Mouse (Mus musculus) limb, embryonic 15.5 days (tissue): ENCODE results near the gene Olfr1393. TPM values are rescaled to one million over a fixed set of nuclear protein-coding genes. Genes with fewer than 3 reads are reported as not detected.

Experiments
- ATAC-seq: fragments of 200-750 bp; cut with Nextera tagmentation; 2 replicates; pipeline ENCODE4 v1.8.0; 2017; ENCODE audit warnings: low read depth, moderate TSS enrichment; ENCODE audit not compliant: insufficient number of reproducible peaks, low FRiP score, low TSS enrichment
- H3K27ac ChIP-seq: fragments of 300-500 bp; sonication (generic); 2 replicates; pipeline ENCODE4 v1.5.1; 2015; ENCODE audit warnings: moderate library complexity, mild to moderate bottlenecking, inconsistent platforms
- H3K27me3 ChIP-seq: fragments of 300-500 bp; sonication (generic); 2 replicates; pipeline ENCODE4 v1.6.1; 2015; ENCODE audit warnings: inconsistent platforms
- H3K36me3 ChIP-seq: fragments of 300-500 bp; sonication (generic); 2 replicates; pipeline ENCODE4 v1.6.1; 2015; ENCODE audit warnings: inconsistent platforms
- H3K4me1 ChIP-seq: fragments of 300-500 bp; sonication (generic); 2 replicates; pipeline ENCODE4 v1.6.1; 2015; ENCODE audit warnings: inconsistent platforms
- H3K4me2 ChIP-seq: fragments of 300-500 bp; sonication (generic); 2 replicates; pipeline ENCODE4 v1.6.1; 2015; ENCODE audit warnings: mild to moderate bottlenecking, inconsistent platforms
- H3K4me3 ChIP-seq: fragments of 300-500 bp; sonication (generic); 2 replicates; pipeline ENCODE4 v1.5.1; 2015; ENCODE audit warnings: mild to moderate bottlenecking, inconsistent platforms
- H3K9ac ChIP-seq: fragments of 300-500 bp; sonication (generic); 2 replicates; pipeline ENCODE4 v1.6.1; 2015; ENCODE audit warnings: inconsistent platforms
- H3K9me3 ChIP-seq: fragments of 300-500 bp; sonication (generic); 2 replicates; pipeline ENCODE4 v1.6.1; 2016; ENCODE audit warnings: inconsistent platforms
- WGBS: fragments of 180-500 bp; shearing (Covaris S2); methylation state at CpG from one replicate; pipeline ENCODE4 v1.1.7; 2015; 5-methylcytosine and 5-hydroxymethylcytosine counted together
- polyA plus RNA-seq: library from polyadenylated mRNA; unstranded; fragments of >200 nt; fragmentation: Nextera tagmentation; extraction: Ambion mirVana; gene quantifications from 2 replicates; pipeline ENCODE4 v1.2.1, GENCODE M21; 2015

The Olfr1393 gene
- polyA plus RNA-seq, 1 experiment from 2014 or later = not detected

- 34% methylated on average over 12 of the region's 12 CpGs for WGBS
- H3K4me1 ChIP-seq = peaks cover 49% of the 10 kb centered on the region
- no peaks in the 10 kb centered on the region for H3K27me3 ChIP-seq
- H3K27ac ChIP-seq = peak overlapping the region; percentile 96
- no peak for ATAC-seq
- H3K4me3 ChIP-seq = peak overlapping the region; percentile 58
- H3K9ac ChIP-seq = no peak overlapping the region
- no peaks in the 10 kb centered on the region for H3K9me3 ChIP-seq
- H3K36me3 ChIP-seq = no peaks in the 10 kb centered on the region
- peak overlapping the region; percentile 67 for H3K4me2 ChIP-seq
Measured at GRCm38 (mm10) chr11:49245634-49246415, 32.3 kb upstream of the Olfr1393 start.

GRCm38 (mm10) chr11:49246523-49246922, 31.6 kb upstream of the Olfr1393 start:
- Histone ChIP-seq H3K4me1 (peaks cover 56% of the 10 kb centered on the region), H3K9me3 (no peaks in the 10 kb centered on the region), H3K27me3 (no peaks in the 10 kb centered on the region), H3K9ac (no peak overlapping the region), H3K4me3 (no peak overlapping the region), H3K27ac (0 out of 2 replicates have a peak overlapping the region, but pooled peaks have one; percentile 96), H3K36me3 (no peaks in the 10 kb centered on the region), H3K4me2 (no peak overlapping the region)
- ATAC-seq = no peak
- 79% methylated on average over 4 of the region's 4 CpGs for WGBS

GRCm38 (mm10) chr11:49247255-49247654, 30.8 kb upstream of the Olfr1393 start:
- no peak overlapping the region for H3K9ac ChIP-seq
- no peak overlapping the region for H3K4me3 ChIP-seq
- ATAC-seq = no peak
- 23% methylated on average over 2 of the region's 2 CpGs for WGBS
- H3K27me3 ChIP-seq = no peaks in the 10 kb centered on the region
- peak overlapping the region; percentile 18; the same call in 1 of the 2 replicates for H3K27ac ChIP-seq
- H3K4me2 ChIP-seq = no peak overlapping the region
- H3K4me1 ChIP-seq = peaks cover 64% of the 10 kb centered on the region
- no peaks in the 10 kb centered on the region for H3K9me3 ChIP-seq
- H3K36me3 ChIP-seq = peaks cover 5% of the 10 kb centered on the region; the same call in 1 of the 2 replicates

GRCm38 (mm10) chr11:49248226-49248973, 29.7 kb upstream of the Olfr1393 start:
- Histone ChIP-seq H3K4me2 (no peak overlapping the region), H3K27me3 (no peaks in the 10 kb centered on the region), H3K9ac (no peak overlapping the region), H3K36me3 (peaks cover 12% of the 10 kb centered on the region), H3K4me1 (peaks cover 58% of the 10 kb centered on the region), H3K4me3 (no peak overlapping the region), H3K27ac (peak overlapping the region; percentile 97), H3K9me3 (no peaks in the 10 kb centered on the region)
- 67% methylated on average over 6 of the region's 6 CpGs for WGBS
- no peak for ATAC-seq

DNA sequence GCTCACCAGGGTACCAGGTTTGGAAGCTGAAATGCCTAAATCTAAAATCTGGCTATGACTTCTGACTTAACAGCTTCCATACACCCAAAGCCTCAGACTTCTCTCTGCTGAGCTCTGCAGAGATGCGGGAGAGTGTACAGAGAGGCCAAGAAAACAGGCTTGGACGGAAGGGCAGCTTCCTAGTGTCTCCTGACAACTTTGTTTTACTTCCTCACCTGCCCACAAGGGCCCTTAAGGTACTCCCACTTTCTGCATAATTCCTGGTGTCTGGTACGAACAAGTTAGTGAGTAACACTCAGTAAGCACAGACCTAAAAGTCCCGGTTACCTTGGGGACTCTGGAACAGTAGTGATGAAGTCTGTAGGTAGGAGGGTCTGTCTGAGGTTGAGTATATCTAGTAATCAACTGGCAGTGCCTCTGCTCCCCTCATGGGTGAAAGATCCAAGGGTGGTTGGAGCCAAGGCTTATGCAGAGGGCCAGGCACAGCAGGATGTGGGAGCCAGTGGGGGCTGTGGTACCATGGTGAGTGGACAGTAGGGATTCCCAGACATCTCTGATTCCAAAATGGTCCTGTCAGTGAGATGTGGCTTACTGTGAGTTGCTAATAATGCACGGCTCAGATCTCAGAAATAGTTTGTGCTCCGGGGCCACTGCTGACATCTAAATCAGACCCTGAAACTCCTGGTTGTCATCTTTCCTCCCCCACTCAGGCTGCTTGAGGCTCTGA, 29.0 kb upstream of the Olfr1393 start:
- H3K4me1 ChIP-seq = peaks cover 58% of the 10 kb centered on the region
- H3K9me3 ChIP-seq = no peaks in the 10 kb centered on the region
- H3K36me3 ChIP-seq = peaks cover 20% of the 10 kb centered on the region
- H3K4me2 ChIP-seq = peak overlapping the region; percentile 60
- no peak overlapping the region for H3K9ac ChIP-seq
- 68% methylated on average over 6 of the region's 6 CpGs for WGBS
- ATAC-seq = no peak
- H3K27me3 ChIP-seq = no peaks in the 10 kb centered on the region
- H3K27ac ChIP-seq = peak overlapping the region; percentile 97
- H3K4me3 ChIP-seq = peak overlapping the region; percentile 77; the same call in 1 of the 2 replicates

DNA sequence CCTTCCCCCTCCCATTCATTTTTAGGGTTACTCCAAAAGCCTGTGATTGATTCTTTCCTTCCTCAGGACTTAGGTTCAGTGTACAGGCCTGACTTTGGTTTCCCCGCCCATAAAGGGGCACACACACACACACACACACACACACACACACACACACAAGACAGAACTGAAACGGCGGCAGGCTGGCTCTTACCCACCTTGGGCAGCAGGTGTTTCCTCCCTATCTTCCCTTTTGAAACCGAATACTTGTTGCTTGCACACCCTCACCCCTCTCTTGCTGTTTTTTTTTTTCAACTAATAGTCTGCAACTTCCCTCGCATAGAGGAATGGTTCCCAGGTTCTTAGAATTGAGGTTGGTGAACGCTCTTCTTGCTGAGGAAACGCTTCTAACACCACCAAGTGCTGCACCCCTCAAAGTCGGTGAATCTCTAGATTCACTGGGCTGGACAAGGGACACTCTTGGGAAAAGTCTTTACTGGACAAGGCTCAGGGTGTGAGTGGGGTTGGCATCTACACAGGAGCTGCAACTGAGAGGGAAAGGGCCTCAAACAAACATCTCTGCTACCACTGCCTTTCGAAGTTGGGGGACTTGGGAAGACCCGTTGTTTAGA, 28.2 kb upstream of the Olfr1393 start:
- Histone ChIP-seq H3K9me3 (no peaks in the 10 kb centered on the region), H3K36me3 (peaks cover 27% of the 10 kb centered on the region), H3K4me3 (peak overlapping the region; percentile 77), H3K27ac (peak overlapping the region; percentile 97), H3K4me1 (peaks cover 54% of the 10 kb centered on the region), H3K9ac (peak overlapping the region; percentile 91), H3K4me2 (peak overlapping the region; percentile 60), H3K27me3 (no peaks in the 10 kb centered on the region)
- 8% methylated on average over 10 of the region's 10 CpGs for WGBS
- ATAC-seq = no peak; the same call in 1 of the 2 replicates

DNA sequence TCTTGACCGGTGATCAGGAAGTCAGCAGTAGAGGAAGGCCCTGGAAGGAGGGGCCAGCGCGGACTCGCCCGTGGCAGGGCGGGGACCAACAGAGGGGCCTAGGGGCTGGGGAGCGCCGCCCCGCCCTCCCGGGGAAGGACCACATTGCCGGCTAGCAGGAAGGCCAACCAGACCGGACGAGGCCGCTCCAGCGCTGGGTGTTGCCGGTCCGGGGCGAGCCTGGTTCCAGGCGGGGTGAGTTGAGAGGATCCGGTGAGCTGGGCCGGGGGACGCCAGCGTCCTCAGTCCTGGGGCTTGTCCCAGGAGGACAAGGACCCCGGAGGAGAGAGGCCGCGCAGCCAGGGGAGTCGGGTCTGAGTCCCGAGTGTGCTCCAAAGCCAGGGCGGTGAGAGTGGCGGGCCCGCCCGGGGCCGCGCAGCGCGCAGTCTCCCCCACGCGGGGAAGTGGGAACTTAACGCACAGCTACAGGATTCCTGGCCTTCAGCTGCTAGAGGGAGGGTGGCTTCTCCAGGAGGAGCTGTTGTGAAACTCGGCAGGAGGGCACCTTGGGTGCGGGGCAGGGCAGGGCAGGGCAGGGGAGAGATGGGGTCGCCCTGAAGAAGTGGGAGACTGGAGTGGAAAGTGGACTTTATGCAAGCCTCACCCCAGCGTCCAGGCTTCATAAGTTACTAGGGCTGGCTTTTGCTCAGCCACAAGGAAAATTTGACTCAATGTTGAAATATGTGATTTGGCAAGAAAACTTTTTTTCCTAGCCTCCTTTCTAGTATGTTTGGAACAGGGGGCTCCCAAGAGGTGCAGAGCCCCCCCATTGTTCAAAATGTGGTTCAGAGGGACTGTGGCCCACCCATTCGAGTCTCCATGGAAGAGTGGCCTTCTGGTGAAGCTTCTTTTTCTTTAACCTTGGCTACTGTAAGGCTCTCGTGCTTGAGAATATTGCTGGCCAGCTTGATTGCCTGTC, 27.4 kb upstream of the Olfr1393 start:
- H3K4me1 ChIP-seq = peaks cover 46% of the 10 kb centered on the region
- 1% methylated on average over 45 of the region's 45 CpGs for WGBS
- peak overlapping the region; percentile 91 for H3K9ac ChIP-seq
- peak overlapping the region; percentile 77 for H3K4me3 ChIP-seq
- peak; percentile 93 for ATAC-seq
- H3K27me3 ChIP-seq = no peaks in the 10 kb centered on the region
- H3K9me3 ChIP-seq = no peaks in the 10 kb centered on the region
- H3K36me3 ChIP-seq = peaks cover 33% of the 10 kb centered on the region
- H3K27ac ChIP-seq = peak overlapping the region; percentile 97
- H3K4me2 ChIP-seq = peak overlapping the region; percentile 60

DNA sequence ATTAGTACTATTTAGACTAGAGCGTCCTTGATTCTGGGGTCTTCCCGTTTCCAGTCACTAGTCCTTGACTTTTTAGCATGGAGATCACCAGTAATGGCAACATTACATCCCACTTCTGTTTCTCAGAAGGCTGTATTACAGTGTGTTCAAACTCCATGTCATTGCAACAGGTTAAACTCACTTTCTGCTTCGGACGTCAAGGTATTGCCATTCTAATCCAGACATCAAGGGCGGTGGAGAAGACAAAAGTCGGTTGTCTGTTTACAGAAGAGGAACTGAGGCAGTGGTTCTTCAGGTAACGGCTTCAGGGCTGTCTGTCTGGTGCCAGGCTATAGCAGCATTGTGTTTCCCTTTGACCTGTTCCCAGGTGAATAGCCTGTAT, 26.7 kb upstream of the Olfr1393 start:
- Histone ChIP-seq H3K9ac (no peak overlapping the region), H3K9me3 (no peaks in the 10 kb centered on the region), H3K4me3 (peak overlapping the region; percentile 77), H3K4me1 (peaks cover 42% of the 10 kb centered on the region), H3K27me3 (no peaks in the 10 kb centered on the region), H3K4me2 (peak overlapping the region; percentile 60), H3K36me3 (peaks cover 37% of the 10 kb centered on the region), H3K27ac (peak overlapping the region; percentile 97)
- WGBS = 61% methylated on average over 7 of the region's 7 CpGs
- ATAC-seq = no peak

DNA sequence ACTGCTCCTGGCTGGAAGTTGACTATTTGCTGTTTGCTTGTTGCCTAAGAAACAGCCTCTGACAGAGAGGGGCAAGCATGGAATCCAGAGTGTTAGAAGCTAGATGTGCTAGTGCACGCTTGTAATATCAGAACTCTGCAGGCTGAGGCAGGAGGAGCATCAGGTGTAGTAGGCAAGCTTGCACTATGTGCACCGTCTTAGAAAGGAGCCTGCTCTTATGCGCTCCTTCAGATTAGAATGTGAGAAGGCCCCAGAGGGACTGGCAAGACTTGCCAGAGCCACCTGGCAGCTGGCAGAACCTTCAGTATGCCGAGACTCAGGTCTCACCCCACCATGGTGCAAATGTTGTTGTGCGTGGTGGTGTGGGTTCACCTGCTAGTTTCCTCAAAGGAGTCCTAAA, 26.1 kb upstream of the Olfr1393 start:
- peak overlapping the region; percentile 9; the same call in 1 of the 2 replicates for H3K4me3 ChIP-seq
- H3K9me3 ChIP-seq = no peaks in the 10 kb centered on the region
- H3K36me3 ChIP-seq = peaks cover 38% of the 10 kb centered on the region
- H3K27ac ChIP-seq = no peak overlapping the region
- no peaks in the 10 kb centered on the region for H3K27me3 ChIP-seq
- peaks cover 37% of the 10 kb centered on the region for H3K4me1 ChIP-seq
- H3K9ac ChIP-seq = no peak overlapping the region
- WGBS = 78% methylated on average over 5 of the region's 5 CpGs
- no peak for ATAC-seq
- H3K4me2 ChIP-seq = peak overlapping the region; percentile 60; the same call in 1 of the 2 replicates

GRCm38 (mm10) chr11:49253035-49253434, 25.1 kb upstream of the Olfr1393 start:
- Histone ChIP-seq H3K27ac (no peak overlapping the region), H3K27me3 (no peaks in the 10 kb centered on the region), H3K36me3 (peaks cover 38% of the 10 kb centered on the region), H3K4me3 (no peak overlapping the region), H3K4me1 (peaks cover 32% of the 10 kb centered on the region), H3K9me3 (no peaks in the 10 kb centered on the region), H3K4me2 (no peak overlapping the region), H3K9ac (no peak overlapping the region)
- no peak for ATAC-seq
- 87% methylated on average over 6 of the region's 6 CpGs for WGBS
